Mouse (Mus musculus) adrenal gland, adult 18-20 months (tissue): ENCODE data around the gene Gamt. TPM values are rescaled to one million over a fixed set of nuclear protein-coding genes. Genes with fewer than 3 reads are reported as not detected.
"Not testable (repeated sequence)": the region's sequence is repeated elsewhere in the genome, so short reads cannot be mapped to it uniquely, and the experiment has no call there.

Experiments used
- DNase-seq, 2 experiments: peaks; one replicate each; pipeline ENCODE4 v3.0.0; 2021 to 2022; ENCODE audit warnings: low spot score in 2 of 2
- microRNA-seq, 2 experiments: library from miRNA; unstranded; fragments of <30 nt; microRNA quantifications; one replicate each; pipeline ENCODE4 v1.2.0; 2021; ENCODE audit warnings: borderline number of aligned reads in 2 of 2
- total RNA-seq, 2 experiments: library from RNA; stranded (reverse); gene quantifications; 1 replicate in 1 of 2; 2 replicates in 1 of 2; pipeline ENCODE4 v1.2.3; 2021

The Gamt gene
- total RNA-seq, 2 experiments from 2014 or later, result 146 to 236 TPM

DNA sequence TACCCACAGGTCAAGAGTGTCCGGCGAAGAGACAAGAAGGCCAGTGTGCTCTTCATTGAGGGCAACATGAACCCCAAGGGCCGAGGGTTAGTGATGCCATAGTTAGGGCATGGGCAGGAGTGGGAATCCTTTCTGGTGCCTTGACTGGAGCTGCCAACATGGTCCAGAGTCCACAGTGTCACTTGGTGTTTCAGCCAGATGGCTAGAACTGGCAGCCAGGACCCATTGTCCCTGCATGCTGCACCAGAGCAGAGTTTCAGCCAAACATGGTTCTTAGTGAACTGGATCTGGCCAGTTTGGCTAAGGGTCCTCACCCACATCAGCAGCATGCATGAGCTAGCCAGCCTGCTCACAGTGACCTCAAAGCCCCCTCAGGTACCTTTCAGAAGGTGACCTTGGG lies 22.5 kb downstream of the Gamt start:
- DNase-seq, result no peak

DNA sequence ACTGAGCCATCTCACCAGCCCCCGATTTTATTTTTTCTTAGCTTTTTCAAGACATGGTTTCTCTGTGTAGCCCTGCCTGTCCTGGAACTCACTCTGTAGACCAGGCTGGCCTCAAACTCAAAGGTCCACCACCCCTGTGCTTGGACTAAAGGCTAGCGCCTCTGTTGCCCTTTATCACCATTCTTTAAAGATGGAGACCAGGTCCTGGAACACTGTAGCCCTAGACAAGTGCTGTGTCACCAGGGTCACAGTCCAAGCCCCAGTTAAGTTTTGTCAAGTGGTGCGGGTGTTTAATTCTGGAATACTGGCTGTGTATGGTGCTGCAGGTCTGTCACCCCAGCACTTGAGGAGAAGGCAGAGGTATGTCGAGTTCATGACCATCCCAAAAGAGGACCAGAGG lies 23.8 kb downstream of the Gamt start:
- DNase-seq, result no peak

GRCm38 (mm10) chr10:80236145-80236825 lies 24.5 kb downstream of the Gamt start:
- DNase-seq, result no peak

- no peak for DNase-seq
Measured at GRCm38 (mm10) chr10:80227877-80228775, 32.7 kb downstream of the Gamt start.

DNA sequence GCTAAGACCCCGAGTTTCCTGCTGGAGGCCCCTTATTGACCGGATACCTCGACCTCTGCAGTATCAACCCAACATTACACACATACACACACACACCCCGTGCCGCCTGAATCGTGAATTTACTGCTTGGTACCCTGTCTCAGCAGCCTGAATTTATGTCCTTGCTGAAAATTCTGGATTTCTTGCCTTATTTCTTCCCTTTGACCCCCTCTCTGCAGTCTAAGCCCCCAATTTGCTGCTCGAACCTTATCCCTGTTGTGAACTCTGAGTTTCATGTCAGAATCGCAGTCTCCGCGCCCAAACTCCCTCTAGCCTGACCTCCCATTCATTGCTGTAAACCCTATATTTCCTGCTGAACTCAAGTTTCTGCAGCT lies 33.7 kb downstream of the Gamt start:
- no peak for DNase-seq

- peak; percentile 98 for DNase-seq
Measured at GRCm38 (mm10) chr10:80226416-80227165, 34.2 kb downstream of the Gamt start, which contains the start of gene Mum1. Mum1 (plus strand) TSS chr10:80226434.

GRCm38 (mm10) chr10:80226071-80226415 lies 34.8 kb downstream of the Gamt start:
- DNase-seq, result no peak

DNA sequence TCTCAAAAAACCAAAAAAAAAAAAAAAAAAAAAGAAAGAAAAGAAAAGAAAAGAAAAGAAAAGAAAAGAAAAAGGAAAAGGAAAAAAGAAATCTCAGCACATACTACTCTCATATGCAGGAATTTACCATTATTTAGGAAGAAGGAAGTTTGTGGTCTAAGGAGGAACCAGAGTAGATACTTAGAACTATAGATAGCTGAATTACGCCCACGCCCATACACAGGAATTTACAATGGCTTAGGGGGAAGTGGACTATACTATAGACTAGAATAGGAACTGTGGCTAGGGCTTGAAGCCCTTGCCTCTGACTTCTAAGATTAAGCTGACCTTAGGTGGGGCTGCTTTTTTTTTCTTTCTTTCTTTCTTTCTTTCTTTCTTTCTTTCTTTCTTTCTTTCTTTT lies 37.7 kb downstream of the Gamt start:
- DNase-seq, result not testable (repeated sequence)

DNA sequence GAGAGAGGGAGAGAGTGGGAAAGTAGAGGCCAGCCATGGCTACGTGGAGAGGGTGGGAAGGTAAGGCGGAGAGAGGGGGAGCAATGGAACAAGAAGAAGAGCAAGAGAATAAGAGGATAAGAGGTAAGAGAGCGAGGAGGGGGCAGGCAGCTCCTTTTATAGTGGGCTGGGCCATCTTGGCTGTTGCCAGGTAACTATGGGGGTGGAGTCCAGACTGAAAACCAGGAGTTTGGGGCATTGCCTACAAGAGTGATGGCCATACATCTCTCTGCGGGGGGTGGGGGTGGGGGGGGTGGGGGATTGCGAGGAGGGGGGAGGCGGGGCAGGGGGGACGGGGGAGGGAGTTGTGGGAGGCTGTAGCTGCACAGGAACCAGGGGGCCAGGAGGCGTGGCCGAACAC lies 40.1 kb downstream of the Gamt start:
- no peak for DNase-seq

DNA sequence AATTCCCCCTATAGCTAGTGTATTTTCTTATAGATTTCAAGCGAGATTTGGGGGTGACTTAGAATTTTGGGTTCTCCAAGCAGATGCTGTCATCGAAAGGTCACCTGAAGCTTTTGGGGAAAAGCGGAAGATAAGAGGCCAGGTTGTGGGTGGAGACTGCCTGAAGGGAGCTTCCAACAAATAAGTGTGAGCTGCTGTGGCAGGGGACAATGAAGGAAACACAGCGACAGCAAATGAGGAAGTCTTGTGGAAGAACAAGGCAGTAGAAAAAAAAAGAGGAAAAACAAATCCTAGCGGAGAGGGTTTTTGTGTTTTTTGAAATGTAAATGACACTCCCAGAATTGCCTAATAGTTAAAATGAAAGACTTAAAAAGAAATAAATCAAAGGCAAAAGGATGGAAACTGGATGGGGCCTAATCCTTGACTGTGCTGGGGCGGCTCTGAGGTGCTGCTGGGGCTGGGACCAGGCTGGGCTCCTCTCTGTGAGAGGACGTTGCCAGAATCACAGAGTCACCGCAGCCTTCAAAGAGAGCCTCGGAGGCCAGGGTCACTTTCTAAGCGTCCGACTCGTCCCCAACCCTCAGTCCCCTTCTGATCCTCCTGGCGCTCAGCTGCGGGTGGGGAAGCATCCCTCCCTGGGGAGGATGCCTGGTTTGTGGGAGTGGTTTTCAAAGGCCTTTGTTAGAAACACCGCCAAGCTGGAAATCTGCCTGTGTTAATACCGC lies 45.6 kb downstream of the Gamt start:
- DNase-seq, result no peak

- DNase-seq, result not testable (repeated sequence)
Measured at GRCm38 (mm10) chr10:80211547-80212103, 49.2 kb downstream of the Gamt start.

DNA sequence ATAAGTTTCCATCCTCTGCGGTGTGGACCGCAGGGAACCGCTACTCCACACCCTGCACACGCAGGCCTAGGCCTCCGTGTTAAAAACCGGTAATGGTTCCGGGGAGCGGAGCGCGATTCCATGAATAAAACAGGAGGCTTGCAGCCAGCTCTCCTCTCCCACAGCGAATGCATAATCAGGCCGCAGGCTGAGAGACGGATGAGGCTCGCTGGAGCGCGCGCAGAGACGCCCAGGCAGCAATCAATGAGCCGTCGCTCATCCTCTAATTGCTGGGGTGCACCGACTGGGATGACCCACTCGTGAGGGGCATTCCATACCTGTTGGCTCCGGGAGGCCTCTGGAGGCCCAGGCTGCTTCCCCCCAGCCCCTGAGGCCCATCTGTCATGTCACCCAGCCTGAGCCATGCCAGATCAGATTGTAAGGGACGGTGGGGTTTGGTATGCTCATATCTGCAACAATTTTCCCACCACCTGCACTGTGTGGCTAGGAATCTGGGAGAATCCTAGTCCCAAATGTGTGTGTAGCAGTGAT lies 51.9 kb downstream of the Gamt start:
- no peak for DNase-seq

- no peak for DNase-seq
Measured at GRCm38 (mm10) chr10:80208248-80208647, 52.6 kb downstream of the Gamt start.

Small RNAs within 50 kb of the gene (microRNA-seq; reads per million reads assigned to microRNA genes)
- 0 to 0.47 reads per million in 2 experiments for gene Mir6911

Other genes starting within 250 kb of the Gamt start
- 1 to 10 TPM; 5.5 to 7.3 TPM for gene Arhgap45, start 244.4 kb downstream of the Gamt start, total RNA-seq
- 10 to 100 TPM; 86.3 to 94.3 TPM for gene Polr2e, start 221.2 kb downstream of the Gamt start, total RNA-seq
- gene Gpx4, start 213.8 kb downstream of the Gamt start, total RNA-seq, result 1,000 to 10,000 TPM; 1,091 to 1,886 TPM
- gene Sbno2, start 155.4 kb downstream of the Gamt start, total RNA-seq, result 10 to 100 TPM; 31.0 to 41.4 TPM
- gene Stk11, start 145.2 kb downstream of the Gamt start, total RNA-seq, result 100 to 1,000 TPM; 154 to 158 TPM
- gene Atp5d, start 122.4 kb downstream of the Gamt start, total RNA-seq, result 1,000 to 10,000 TPM in 1 of 2 experiments, 100 to 1,000 TPM in 1; 593 to 1,133 TPM
- gene Cbarp, start 120.2 kb downstream of the Gamt start, total RNA-seq, result 100 to 1,000 TPM; 129 to 266 TPM
- gene Midn, start 112.7 kb downstream of the Gamt start, total RNA-seq, result 10 to 100 TPM; 64.8 to 82.0 TPM
- gene Cirbp, start 95.0 kb downstream of the Gamt start, total RNA-seq, result 10 to 100 TPM; 34.7 to 46.3 TPM
- 10 to 100 TPM; 14.7 to 16.6 TPM for gene 1600002K03Rik, start 88.1 kb downstream of the Gamt start, total RNA-seq
- 1 to 10 TPM; 1.3 to 2.1 TPM for gene Efna2, start 81.5 kb downstream of the Gamt start, total RNA-seq
- 10 to 100 TPM; 17.4 to 18.4 TPM for gene Mum1, start 34.6 kb downstream of the Gamt start, total RNA-seq
- 100 to 1,000 TPM; 294 to 370 TPM for gene Ndufs7, start 11.9 kb downstream of the Gamt start, total RNA-seq
- gene Dazap1, start 474 bp upstream of the Gamt start, total RNA-seq, result 100 to 1,000 TPM in 1 of 2 experiments, 10 to 100 TPM in 1; 90.2 to 100 TPM
- gene Rps15, start 31.4 kb upstream of the Gamt start, total RNA-seq, result 1,000 to 10,000 TPM; 1,162 to 1,195 TPM
- 1 to 10 TPM; 1.8 to 2.0 TPM for gene Apc2, start 35.0 kb upstream of the Gamt start, total RNA-seq
- 10 to 100 TPM; 25.0 to 28.9 TPM for gene 2310011J03Rik, start 59.5 kb upstream of the Gamt start, total RNA-seq
- 1 to 10 TPM; 1.6 to 3.1 TPM for gene Pcsk4, start 68.5 kb upstream of the Gamt start, total RNA-seq
- 10 to 100 TPM; 10.2 to 20.8 TPM for gene Reep6, start 68.9 kb upstream of the Gamt start, total RNA-seq
- 10 to 100 TPM in 1 of 2 experiments, 1 to 10 TPM in 1; 5.1 to 11.5 TPM for gene Adamtsl5, start 87.4 kb upstream of the Gamt start, total RNA-seq
- under 1 TPM; 0.19 to 0.27 TPM for gene Plk5, start 95.4 kb upstream of the Gamt start, total RNA-seq
- 10 to 100 TPM; 16.6 to 18.0 TPM for gene Mex3d, start 126.6 kb upstream of the Gamt start, total RNA-seq
- 100 to 1,000 TPM; 137 to 157 TPM for gene Mbd3, start 138.5 kb upstream of the Gamt start, total RNA-seq
- 1,000 to 10,000 TPM in 1 of 2 experiments, 100 to 1,000 TPM in 1; 797 to 1,071 TPM for gene Uqcr11, start 145.8 kb upstream of the Gamt start, total RNA-seq
- 10 to 100 TPM; 32.9 to 44.2 TPM for gene Tcf3, start 172.6 kb upstream of the Gamt start, total RNA-seq
- gene Onecut3, start 233.8 kb upstream of the Gamt start, total RNA-seq, result not detected